Mouse (Mus musculus): Measurements from ENCODE around the gene Sf3b3.

- TF ChIP-seq EP300 (optimal IDR thresholded peaks at IDR 0.05) (no peak), CTCF (IDR thresholded peaks at IDR 0.05; ENCODE audit: low read depth) (no peak)
These were observed 43.4 kb upstream of the Sf3b3 start for GRCm38 (mm10) chr8:110889904-110890470.

Measured in stomach, postnatal 0 days (tissue).